Mouse (Mus musculus) gastrocnemius, postnatal 36 days (tissue): ENCODE measurements around the gene Dpp6. TPM values are rescaled to one million over a fixed set of nuclear protein-coding genes. Genes with fewer than 3 reads are reported as not detected.

Experiments
- DNase-seq, 2 experiments: peaks; one replicate each; pipeline ENCODE4 v3.0.0; 2022
- intact Hi-C: fragments of 180-260 bp; cut with DNase I; formaldehyde crosslinking; loops from one replicate; pipeline ENCODE4 v1.15.1; 2025
- total RNA-seq, 2 experiments: library from RNA; stranded (reverse); gene quantifications; 2 replicates each; pipeline ENCODE4 v1.2.3; 2021

Dpp6 gene
- total RNA-seq, 2 experiments from 2014 or later: 0.36 to 0.52 TPM

GRCm38 (mm10) chr5:27343626-27344025 is 526.6 kb downstream of the Dpp6 start:
- no peak for DNase-seq
- intact Hi-C loops: no loop called here

GRCm38 (mm10) chr5:27348181-27349095 is 531.4 kb downstream of the Dpp6 start:
- DNase-seq: no peak
- intact Hi-C loops: no loop called here

- intact Hi-C loops: no loop called here
- no peak for DNase-seq
Measured at GRCm38 (mm10) chr5:27357630-27358029, 540.6 kb downstream of the Dpp6 start.

- no peak for DNase-seq
- intact Hi-C loops: no loop called here
Measured at GRCm38 (mm10) chr5:27365946-27366345, 548.9 kb downstream of the Dpp6 start.

- no peak for DNase-seq
Measured at GRCm38 (mm10) chr5:27370814-27371213, 553.8 kb downstream of the Dpp6 start.

GRCm38 (mm10) chr5:27373931-27374330 is 556.9 kb downstream of the Dpp6 start:
- DNase-seq: peak in 1 of 2 experiments; percentile 4
- intact Hi-C loops: no loop called here

More at GRCm38 (mm10) chr5:27370814-27371213, 553.8 kb downstream of the Dpp6 start:
- intact Hi-C loops: no loop called here

- intact Hi-C loops: no loop called here
- DNase-seq: no peak
Measured at GRCm38 (mm10) chr5:27375841-27376240, 558.8 kb downstream of the Dpp6 start.

- DNase-seq: no peak
- intact Hi-C loops: no loop called here
Measured at GRCm38 (mm10) chr5:27380656-27381385, 563.8 kb downstream of the Dpp6 start.

- intact Hi-C loops: no loop called here
Measured at GRCm38 (mm10) chr5:27398371-27398770, 581.4 kb downstream of the Dpp6 start.

GRCm38 (mm10) chr5:27399111-27399510 is 582.1 kb downstream of the Dpp6 start:
- DNase-seq: no peak
- intact Hi-C loops: no loop called here

More at GRCm38 (mm10) chr5:27398371-27398770, 581.4 kb downstream of the Dpp6 start:
- no peak for DNase-seq

- DNase-seq: no peak
- intact Hi-C loops: no loop called here
Measured at GRCm38 (mm10) chr5:27402616-27403015, 585.6 kb downstream of the Dpp6 start.

GRCm38 (mm10) chr5:27408854-27409253 is 591.9 kb downstream of the Dpp6 start:
- no peak for DNase-seq
- intact Hi-C loops: no loop called here

- no peak for DNase-seq
- intact Hi-C loops: no loop called here
Measured at GRCm38 (mm10) chr5:27413023-27413422, 596.0 kb downstream of the Dpp6 start.

- DNase-seq: no peak
- intact Hi-C loops: loop anchor here (5.0 kb wide), 1 partner anchor 338 kb away; no protein-coding TSS in a partner anchor
Measured at GRCm38 (mm10) chr5:27415518-27415917, 598.5 kb downstream of the Dpp6 start.

- intact Hi-C loops: loop anchor here (5.0 kb wide), 1 partner anchor 339 kb away; no protein-coding TSS in a partner anchor
- no peak for DNase-seq
Measured at GRCm38 (mm10) chr5:27416571-27416970, 599.6 kb downstream of the Dpp6 start.

- intact Hi-C loops: loop anchor here (5.0 kb wide), 1 partner anchor 340 kb away; no protein-coding TSS in a partner anchor
- DNase-seq: no peak
Measured at GRCm38 (mm10) chr5:27417398-27417797, 600.4 kb downstream of the Dpp6 start.

- no peak for DNase-seq
- intact Hi-C loops: loop anchor here (5.0 kb wide), 1 partner anchor 342 kb away; no protein-coding TSS in a partner anchor
Measured at GRCm38 (mm10) chr5:27418856-27419255, 601.9 kb downstream of the Dpp6 start.

- intact Hi-C loops: no loop called here
- DNase-seq: no peak
Measured at GRCm38 (mm10) chr5:27421090-27421635, 604.2 kb downstream of the Dpp6 start.

GRCm38 (mm10) chr5:27423766-27424165 is 606.8 kb downstream of the Dpp6 start:
- intact Hi-C loops: no loop called here
- no peak for DNase-seq

- intact Hi-C loops: no loop called here
- DNase-seq: no peak
Measured at GRCm38 (mm10) chr5:27424484-27425080, 607.6 kb downstream of the Dpp6 start.
